Mouse (Mus musculus) macrophage (primary cell): ENCODE results near the gene Htra2. TPM values are rescaled to one million over a fixed set of nuclear protein-coding genes. Genes with fewer than 3 reads are reported as not detected.

Experiments
- H3K27ac ChIP-seq: fragments of 350-480 bp; formaldehyde crosslinking; 2 replicates; pipeline ENCODE4 v1.9.0; 2021
- H3K36me3 ChIP-seq: fragments of 350-480 bp; formaldehyde crosslinking; 2 replicates; pipeline ENCODE4 v1.9.0; 2021; ENCODE audit errors: inconsistent target
- H3K4me3 ChIP-seq: fragments of 350-480 bp; formaldehyde crosslinking; 2 replicates; pipeline ENCODE4 v1.9.0; 2021; ENCODE audit errors: inconsistent target
- H3K79me2 ChIP-seq: fragments of 350-480 bp; formaldehyde crosslinking; 2 replicates; pipeline ENCODE4 v1.9.0; 2021; ENCODE audit errors: inconsistent target
- WGBS: methylation state at CpG from one replicate; pipeline ENCODE4 v1.1.7; 2026; ENCODE audit warnings: inconsistent platforms; ENCODE audit not compliant: missing documents; 5-methylcytosine and 5-hydroxymethylcytosine counted together
- polyA plus RNA-seq: library from polyadenylated mRNA; stranded (reverse); fragments of 250-400 nt; gene quantifications from 3 replicates; pipeline ENCODE4 v1.2.4, GENCODE M21; 2018; ENCODE audit warnings: inconsistent platforms

Htra2 gene
- polyA plus RNA-seq, 1 experiment from 2014 or later = 33.7 TPM

DNA sequence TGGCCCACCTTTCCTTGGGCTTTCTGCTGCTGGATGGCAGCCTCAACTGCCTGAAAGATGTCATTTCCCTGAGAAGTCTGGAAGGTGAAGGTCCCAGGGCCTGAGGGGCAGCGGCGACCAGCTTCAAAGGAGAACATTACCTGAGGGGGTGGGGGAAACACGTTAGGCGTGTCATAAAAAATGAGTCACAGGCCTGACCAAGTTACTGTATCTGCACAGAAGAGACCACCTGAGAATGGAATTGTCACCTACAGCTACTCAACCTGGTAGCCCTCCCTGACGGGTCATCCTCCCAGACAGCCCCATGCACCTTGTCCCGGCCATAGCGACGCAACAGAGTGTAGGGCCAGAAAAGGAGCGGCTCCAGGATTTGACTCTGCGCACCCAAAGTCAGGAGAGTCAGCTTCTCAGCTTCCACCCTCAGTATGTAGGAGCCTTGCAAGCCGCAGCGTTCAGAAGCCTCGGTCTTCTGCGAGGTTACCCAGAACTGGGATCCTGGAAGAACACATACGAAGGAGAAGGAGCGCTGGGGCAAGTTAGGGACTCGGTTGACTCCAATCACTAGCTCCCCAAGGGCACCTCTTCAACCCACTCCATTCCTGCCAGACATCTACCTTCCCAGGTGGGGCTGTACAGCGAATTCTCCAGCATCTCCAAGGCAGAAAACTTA is 23.0 kb downstream of the Htra2 start:
- Histone ChIP-seq H3K79me2 (peaks cover 25% of the 10 kb centered on the region), H3K27ac (peak overlapping the region; percentile 95), H3K4me3 (peak overlapping the region; percentile 99), H3K36me3 (peaks cover 24% of the 10 kb centered on the region; the same call in 1 of the 2 replicates)
- 78% methylated on average over 16 of the region's 18 CpGs for WGBS

- H3K27ac ChIP-seq = no peak overlapping the region
- H3K36me3 ChIP-seq = peaks cover 24% of the 10 kb centered on the region; the same call in 1 of the 2 replicates
- WGBS = 91% methylated on average over 7 of the region's 7 CpGs
- H3K79me2 ChIP-seq = peaks cover 25% of the 10 kb centered on the region
- H3K4me3 ChIP-seq = no peak overlapping the region
These were observed 24.0 kb downstream of the Htra2 start for GRCm38 (mm10) chr6:83031111-83031510.

- Histone ChIP-seq H3K4me3 (no peak overlapping the region), H3K36me3 (peaks cover 24% of the 10 kb centered on the region; the same call in 1 of the 2 replicates), H3K79me2 (peaks cover 25% of the 10 kb centered on the region), H3K27ac (no peak overlapping the region)
- 90% methylated on average over 10 of the region's 10 CpGs for WGBS
These were observed 25.3 kb downstream of the Htra2 start for GRCm38 (mm10) chr6:83029777-83030176.

DNA sequence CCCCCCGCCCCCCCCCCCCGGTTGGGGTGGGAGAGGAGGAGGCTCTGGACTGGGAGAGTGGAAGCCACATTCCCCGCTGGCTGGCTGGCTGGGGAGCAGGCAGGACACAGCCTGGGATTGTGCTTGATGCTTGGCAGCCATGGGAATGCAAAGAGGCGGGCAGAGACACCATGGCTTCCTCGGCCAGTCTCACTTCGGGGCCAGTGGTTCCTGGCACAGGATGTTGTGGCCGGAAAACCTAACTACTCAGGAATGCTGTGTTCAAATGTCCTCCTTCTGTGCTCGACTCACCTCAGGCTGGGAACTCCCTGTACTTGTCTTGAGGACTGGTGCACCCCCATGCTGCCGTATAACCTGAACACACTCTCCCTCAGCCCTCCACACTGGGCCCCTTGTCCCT is 27.4 kb downstream of the Htra2 start:
- WGBS = 55% methylated on average over 7 of the region's 9 CpGs
- Histone ChIP-seq H3K27ac (no peak overlapping the region), H3K4me3 (no peak overlapping the region), H3K79me2 (peaks cover 19% of the 10 kb centered on the region), H3K36me3 (peaks cover 24% of the 10 kb centered on the region; the same call in 1 of the 2 replicates)

DNA sequence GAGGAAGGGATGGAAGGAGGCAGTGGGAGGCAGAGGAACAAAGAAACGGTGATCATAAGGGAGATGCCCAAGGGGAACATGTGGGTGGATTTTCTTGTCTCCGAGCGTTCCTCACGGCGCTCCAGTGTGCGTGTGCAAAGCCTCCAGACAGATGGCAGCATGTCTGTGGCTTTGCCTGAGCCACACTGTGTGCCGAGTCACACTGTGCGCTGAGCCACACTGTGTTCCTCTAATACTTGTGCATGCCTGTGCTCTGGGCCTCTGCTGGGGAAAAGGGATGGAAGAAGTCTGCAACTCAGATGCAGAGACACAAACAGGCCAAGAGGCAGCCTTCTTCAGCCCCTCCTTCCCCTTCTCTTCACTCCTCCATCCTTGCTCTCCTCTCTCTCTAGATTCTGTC is 27.8 kb downstream of the Htra2 start:
- peaks cover 24% of the 10 kb centered on the region; the same call in 1 of the 2 replicates for H3K36me3 ChIP-seq
- 67% methylated on average over 8 of the region's 8 CpGs for WGBS
- H3K4me3 ChIP-seq = no peak overlapping the region
- no peak overlapping the region for H3K27ac ChIP-seq
- H3K79me2 ChIP-seq = peaks cover 15% of the 10 kb centered on the region

- no CpG with 5 or more reads among the region's 4 CpGs for WGBS
- Histone ChIP-seq H3K79me2 (no peaks in the 10 kb centered on the region), H3K27ac (no peak overlapping the region), H3K36me3 (peaks cover 5% of the 10 kb centered on the region; the same call in 1 of the 2 replicates), H3K4me3 (no peak overlapping the region)
These were observed 29.9 kb downstream of the Htra2 start for GRCm38 (mm10) chr6:83025221-83025620.

DNA sequence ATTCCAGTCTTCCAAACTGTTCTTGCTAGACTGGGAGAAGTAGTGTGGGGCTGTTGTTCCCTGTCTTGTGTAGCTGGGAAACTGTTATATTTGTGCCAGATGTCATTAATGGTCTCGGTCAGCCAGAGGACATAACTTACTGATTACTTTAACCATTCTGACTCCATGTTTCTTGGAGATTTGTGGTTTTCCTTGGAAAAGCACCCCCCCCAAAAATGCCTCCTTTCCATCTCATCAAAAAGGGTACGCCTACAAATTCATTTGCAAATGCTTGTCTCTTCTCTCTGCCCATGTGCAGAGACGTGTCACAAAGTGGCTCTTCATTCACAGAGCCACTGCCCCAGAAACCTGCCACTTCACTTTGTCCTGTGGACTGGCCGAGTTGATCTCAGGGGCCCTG is 30.7 kb downstream of the Htra2 start:
- Histone ChIP-seq H3K27ac (no peak overlapping the region), H3K4me3 (no peak overlapping the region), H3K36me3 (no peaks in the 10 kb centered on the region), H3K79me2 (no peaks in the 10 kb centered on the region)
- WGBS = 62% methylated on average over 4 of the region's 4 CpGs

DNA sequence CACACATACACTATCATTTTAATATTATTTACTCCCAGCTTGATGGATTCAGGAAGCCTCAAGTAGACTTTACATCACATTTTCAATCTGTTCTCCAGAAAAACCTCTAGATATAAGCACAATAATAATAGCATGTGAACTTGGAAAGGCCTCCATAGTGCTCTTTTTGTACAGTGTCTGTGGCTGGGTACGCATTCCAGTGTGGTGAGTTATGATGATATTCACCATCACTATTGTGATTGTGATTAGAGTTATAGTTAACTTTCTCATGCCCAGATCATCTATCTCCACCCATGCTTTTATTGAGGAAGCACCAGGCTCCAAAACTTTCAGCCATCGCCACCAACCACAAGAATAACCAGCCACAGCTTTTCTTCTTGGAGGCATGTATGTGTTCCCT is 31.3 kb downstream of the Htra2 start:
- Histone ChIP-seq H3K79me2 (no peaks in the 10 kb centered on the region), H3K27ac (no peak overlapping the region), H3K36me3 (no peaks in the 10 kb centered on the region), H3K4me3 (no peak overlapping the region)
- 89% methylated on average over 2 of the region's 2 CpGs for WGBS

GRCm38 (mm10) chr6:83023008-83023407 is 32.1 kb downstream of the Htra2 start:
- Histone ChIP-seq H3K4me3 (no peak overlapping the region), H3K27ac (no peak overlapping the region), H3K36me3 (no peaks in the 10 kb centered on the region), H3K79me2 (no peaks in the 10 kb centered on the region)
- WGBS = 96% methylated on average over 9 of the region's 9 CpGs

- WGBS = 66% methylated on average over 4 of the region's 4 CpGs
- Histone ChIP-seq H3K79me2 (no peaks in the 10 kb centered on the region), H3K27ac (no peak overlapping the region), H3K4me3 (no peak overlapping the region), H3K36me3 (no peaks in the 10 kb centered on the region)
These were observed 34.1 kb downstream of the Htra2 start for GRCm38 (mm10) chr6:83020836-83021593.

DNA sequence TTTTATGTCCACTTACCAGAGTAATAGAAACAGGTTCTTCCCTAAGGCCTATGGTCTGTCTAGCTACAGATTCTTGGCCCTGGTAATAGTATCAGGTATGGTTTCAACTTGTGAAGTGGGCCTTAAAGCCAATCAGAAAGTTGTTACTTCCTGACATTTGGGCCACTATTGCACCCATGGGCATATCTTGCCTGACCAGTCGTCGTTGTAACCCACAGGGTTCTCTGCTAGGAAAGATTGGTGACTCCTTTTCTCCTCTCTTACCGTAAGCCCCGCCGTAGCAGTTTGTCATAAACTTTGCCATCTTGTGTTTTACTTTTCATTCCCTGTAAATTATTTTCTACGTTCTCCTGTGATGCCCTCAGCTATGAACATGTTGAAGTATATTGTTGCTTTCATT is 35.0 kb downstream of the Htra2 start:
- Histone ChIP-seq H3K27ac (no peak overlapping the region), H3K4me3 (no peak overlapping the region), H3K79me2 (no peaks in the 10 kb centered on the region), H3K36me3 (no peaks in the 10 kb centered on the region)
- WGBS = 87% methylated on average over 6 of the region's 6 CpGs

DNA sequence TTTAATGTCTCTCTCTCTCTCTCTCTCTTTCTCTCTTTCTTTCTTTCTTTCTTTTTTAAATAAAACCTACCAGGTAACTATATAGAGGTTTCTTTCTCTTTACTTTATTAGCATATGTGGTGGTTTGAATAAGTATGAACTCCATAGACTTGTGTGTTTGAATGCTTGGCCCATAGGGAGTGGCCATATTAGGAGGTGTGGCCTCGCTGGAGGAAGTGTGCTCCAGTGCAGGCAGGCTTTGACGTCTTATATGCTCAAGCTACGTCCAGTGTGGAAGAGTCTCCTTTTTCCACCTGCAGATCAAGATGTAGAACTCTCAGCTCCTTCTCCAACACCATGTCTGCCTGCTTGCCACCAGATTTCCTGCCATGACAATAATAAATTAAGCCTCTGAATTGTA is 36.0 kb downstream of the Htra2 start:
- WGBS = 90% methylated on average over 3 of the region's 3 CpGs
- H3K27ac ChIP-seq = no peak overlapping the region
- no peaks in the 10 kb centered on the region for H3K36me3 ChIP-seq
- no peak overlapping the region for H3K4me3 ChIP-seq
- H3K79me2 ChIP-seq = no peaks in the 10 kb centered on the region

DNA sequence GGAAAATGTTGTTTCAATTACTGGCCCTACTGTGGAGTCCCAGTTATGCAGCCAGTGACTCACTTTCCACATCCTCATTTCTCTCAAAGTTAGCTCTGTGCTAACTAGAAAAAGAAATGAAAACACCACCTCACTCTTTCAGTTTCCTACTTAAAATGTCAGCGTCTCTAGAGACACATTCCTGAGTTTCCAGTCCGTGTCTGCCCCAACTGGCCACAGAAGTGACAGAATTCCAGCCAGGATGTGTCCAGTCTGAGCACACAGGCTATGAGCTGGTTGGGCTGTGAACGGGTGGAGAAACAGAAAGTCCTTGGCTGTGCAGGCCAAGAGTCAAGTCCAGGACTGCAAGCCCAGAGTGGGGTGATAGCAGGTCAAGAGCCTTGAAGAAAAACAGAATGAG is 37.9 kb downstream of the Htra2 start:
- 43% methylated on average over 3 of the region's 3 CpGs for WGBS
- Histone ChIP-seq H3K4me3 (no peak overlapping the region), H3K79me2 (no peaks in the 10 kb centered on the region), H3K36me3 (no peaks in the 10 kb centered on the region), H3K27ac (peak overlapping the region; percentile 85)

DNA sequence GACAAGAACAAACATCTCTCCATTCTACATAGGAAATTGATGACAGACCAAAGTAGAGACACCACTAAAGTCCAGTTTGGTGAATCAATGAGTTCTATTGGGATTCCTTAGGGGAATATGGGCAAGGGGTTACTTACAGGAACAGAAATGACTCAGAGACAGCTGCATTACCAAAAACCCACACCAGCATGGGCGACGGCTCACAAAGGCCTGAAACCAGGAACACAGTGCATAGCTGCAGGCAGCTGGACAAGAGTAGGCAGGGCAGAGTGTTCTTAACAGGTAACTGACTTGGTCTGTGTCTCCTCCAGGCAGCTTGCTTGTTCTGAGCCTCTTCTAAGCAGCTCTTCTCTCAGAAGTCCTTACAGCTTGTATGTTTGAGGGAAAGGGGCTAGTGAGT is 39.3 kb downstream of the Htra2 start:
- H3K4me3 ChIP-seq = no peak overlapping the region

More for the DNA sequence above, 39.3 kb downstream of the Htra2 start:
- WGBS = 91% methylated on average over 2 of the region's 2 CpGs
- Histone ChIP-seq H3K36me3 (no peaks in the 10 kb centered on the region), H3K79me2 (no peaks in the 10 kb centered on the region), H3K27ac (no peak overlapping the region)
